Mouse (Mus musculus) MEL (cell line): ENCODE measurements around the gene Rcsd1. TPM values are rescaled to one million over a fixed set of nuclear protein-coding genes. Genes with fewer than 3 reads are reported as not detected.

Experiments used
- DNase-seq: peaks from one replicate; pipeline ENCODE4 v3.0.0; 2011; ENCODE audit warnings: low read depth, low spot score
- H3K27ac ChIP-seq: 2 replicates; pipeline ENCODE4 v1.5.1; 2012; ENCODE audit warnings: low read depth, mild to moderate bottlenecking, control low read depth, low read length, moderate library complexity; ENCODE audit not compliant: control insufficient read depth
- H3K27me3 ChIP-seq, 2 experiments: fragments of 150-350 bp in 1 of 2; sonication (generic) in 1 of 2; 2 replicates each; pipeline ENCODE4 v1.6.1; 2012; ENCODE audit warnings: low read length in 2 of 2, mild to moderate bottlenecking in 2 of 2, improper control_type of control experiment in 1 of 2, moderate library complexity in 1 of 2; ENCODE audit not compliant: insufficient read depth in 2 of 2, control insufficient read depth in 1 of 2
- H3K36me3 ChIP-seq, 2 experiments: 2 replicates each; pipeline ENCODE4 v1.6.1; 2012 to 2014; ENCODE audit warnings: low read length in 2 of 2, improper control_type of control experiment in 1 of 2, inconsistent platforms in 1 of 2, mild to moderate bottlenecking in 1 of 2; ENCODE audit not compliant: insufficient read depth in 2 of 2, control insufficient read depth in 1 of 2
- H3K4me1 ChIP-seq, 2 experiments: fragments of 150-350 bp in 1 of 2; sonication (generic) in 1 of 2; 2 replicates each; pipeline ENCODE4 v1.6.1; 2012; ENCODE audit warnings: low read length in 2 of 2, improper control_type of control experiment in 1 of 2, mild to moderate bottlenecking in 1 of 2; ENCODE audit not compliant: insufficient read depth in 2 of 2, control insufficient read depth in 1 of 2
- H3K4me3 ChIP-seq, 2 experiments: fragments of 150-350 bp in 1 of 2; sonication (generic) in 1 of 2; 2 replicates each; pipeline ENCODE4 v1.5.1; 2012; ENCODE audit warnings: low read depth in 2 of 2, low read length in 2 of 2, mild to moderate bottlenecking in 2 of 2, moderate library complexity in 2 of 2, control low read depth in 1 of 2, improper control_type of control experiment in 1 of 2; ENCODE audit not compliant: control insufficient read depth in 1 of 2, insufficient read depth in 1 of 2
- H3K79me2 ChIP-seq: 2 replicates; pipeline ENCODE4 v1.6.1; 2012; ENCODE audit warnings: mild to moderate bottlenecking, low read length, moderate library complexity; ENCODE audit not compliant: control insufficient read depth, poor library complexity, insufficient read depth
- H3K9ac ChIP-seq: 2 replicates; pipeline ENCODE4 v1.6.1; 2012; ENCODE audit warnings: low read depth, mild to moderate bottlenecking, control low read depth, low read length, moderate library complexity; ENCODE audit not compliant: control insufficient read depth, poor library complexity, severe bottlenecking
- H3K9me3 ChIP-seq: fragments of 150-350 bp; sonication (generic); replicated peaks from 2 replicates; pipeline ENCODE4 v1.6.1; 2012; ENCODE audit warnings: mild to moderate bottlenecking, low read length, improper control_type of control experiment, moderate library complexity; ENCODE audit not compliant: insufficient read depth
- CHD1 ChIP-seq: IDR thresholded peaks from 2 replicates; pipeline ENCODE4 v1.6.1; 2012; ENCODE audit warnings: low read depth, mild to moderate bottlenecking, inconsistent platforms, low read length, improper control_type of control experiment
- CHD2 ChIP-seq: IDR thresholded peaks from 2 replicates; pipeline ENCODE4 v1.6.1; 2011; ENCODE audit warnings: low read length, improper control_type of control experiment
- CTCF ChIP-seq, 3 experiments: IDR thresholded peaks in 2 of 3; conservative IDR thresholded peaks in 1 of 3; 2 replicates each; pipeline ENCODE4 v1.5.1; 2011 to 2012; ENCODE audit warnings: low read length in 3 of 3, low read depth in 2 of 3, mild to moderate bottlenecking in 2 of 3, improper control_type of control experiment in 1 of 3, inconsistent platforms in 1 of 3, mixed read lengths in 1 of 3, moderate library complexity in 1 of 3; ENCODE audit not compliant: control insufficient read depth in 1 of 3, insufficient read depth in 1 of 3, poor library complexity in 1 of 3, severe bottlenecking in 1 of 3
- E2F4 ChIP-seq: IDR thresholded peaks from 2 replicates; pipeline ENCODE4 v1.6.1; 2011; ENCODE audit warnings: low read depth, low read length, improper control_type of control experiment, borderline replicate concordance
- ELF1 ChIP-seq: IDR thresholded peaks from 2 replicates; pipeline ENCODE4 v1.6.1; 2014; ENCODE audit warnings: low read depth, mild to moderate bottlenecking, inconsistent platforms, low read length, improper control_type of control experiment, moderate library complexity
- ETS1 ChIP-seq: IDR thresholded peaks from 2 replicates; pipeline ENCODE4 v1.6.1; 2012; ENCODE audit warnings: low read depth, mild to moderate bottlenecking, inconsistent platforms, low read length, improper control_type of control experiment, moderate library complexity
- GABPA ChIP-seq: IDR thresholded peaks from 2 replicates; pipeline ENCODE4 v1.6.1; 2012; ENCODE audit warnings: low read depth, mild to moderate bottlenecking, inconsistent platforms, low read length, improper control_type of control experiment, moderate library complexity
- GATA1 ChIP-seq: IDR thresholded peaks from 2 replicates; pipeline ENCODE4 v1.6.1; 2011; ENCODE audit warnings: low read depth, low read length, improper control_type of control experiment
- KAT2A ChIP-seq: conservative IDR thresholded peaks from 2 replicates; pipeline ENCODE4 v1.6.1; 2012; ENCODE audit warnings: low read depth, low read length, improper control_type of control experiment, inconsistent platforms
- MAFK ChIP-seq: IDR thresholded peaks from 2 replicates; pipeline ENCODE4 v1.6.1; 2011; ENCODE audit warnings: low read depth, mild to moderate bottlenecking, low read length, improper control_type of control experiment, borderline replicate concordance
- MAX ChIP-seq: IDR thresholded peaks from 2 replicates; pipeline ENCODE4 v1.6.1; 2011; ENCODE audit warnings: low read length, improper control_type of control experiment
- MAZ ChIP-seq: IDR thresholded peaks from 2 replicates; pipeline ENCODE4 v1.6.1; 2012; ENCODE audit warnings: low read depth, mild to moderate bottlenecking, inconsistent platforms, low read length, improper control_type of control experiment
- MEF2A ChIP-seq: IDR thresholded peaks from 2 replicates; pipeline ENCODE4 v1.6.1; 2014; ENCODE audit warnings: low read depth, mild to moderate bottlenecking, inconsistent platforms, low read length, improper control_type of control experiment; ENCODE audit not compliant: poor library complexity, insufficient replicate concordance, severe bottlenecking; ENCODE audit errors: extremely low read depth
- MYB ChIP-seq: IDR thresholded peaks from 2 replicates; pipeline ENCODE4 v1.6.1; 2011; ENCODE audit warnings: mild to moderate bottlenecking, low read depth, low read length, improper control_type of control experiment
- MYC ChIP-seq: IDR thresholded peaks from 2 replicates; pipeline ENCODE4 v1.6.1; 2011; ENCODE audit warnings: low read depth, mild to moderate bottlenecking, low read length, improper control_type of control experiment, moderate library complexity
- NELFE ChIP-seq: IDR thresholded peaks from 2 replicates; pipeline ENCODE4 v1.6.1; 2011; ENCODE audit warnings: low read depth, low read length, improper control_type of control experiment
- NRF1 ChIP-seq: IDR thresholded peaks from 2 replicates; pipeline ENCODE4 v1.6.1; 2014; ENCODE audit warnings: low read depth, mild to moderate bottlenecking, inconsistent platforms, low read length, improper control_type of control experiment, moderate library complexity; ENCODE audit not compliant: poor library complexity, insufficient read depth, severe bottlenecking
- POLR2AphosphoS2 ChIP-seq: IDR thresholded peaks from 2 replicates; pipeline ENCODE4 v1.6.1; 2011; ENCODE audit warnings: low read length, improper control_type of control experiment
- RAD21 ChIP-seq: IDR thresholded peaks from 2 replicates; pipeline ENCODE4 v1.6.1; 2011; ENCODE audit warnings: mild to moderate bottlenecking, low read depth, low read length, improper control_type of control experiment
- RCOR1 ChIP-seq: IDR thresholded peaks from 2 replicates; pipeline ENCODE4 v1.6.1; 2012; ENCODE audit warnings: low read depth, mild to moderate bottlenecking, inconsistent platforms, low read length, improper control_type of control experiment
- SIN3A ChIP-seq: IDR thresholded peaks from 2 replicates; pipeline ENCODE4 v1.6.1; 2012; ENCODE audit warnings: low read length, improper control_type of control experiment, inconsistent platforms
- SMC3 ChIP-seq: IDR thresholded peaks from 2 replicates; pipeline ENCODE4 v1.6.1; 2011; ENCODE audit warnings: low read depth, low read length, improper control_type of control experiment
- TAL1 ChIP-seq: IDR thresholded peaks from 2 replicates; pipeline ENCODE4 v1.6.1; 2012; ENCODE audit warnings: mild to moderate bottlenecking, inconsistent platforms, low read length, moderate library complexity, mixed read lengths
- UBTF ChIP-seq: IDR thresholded peaks from 2 replicates; pipeline ENCODE4 v1.6.1; 2012; ENCODE audit warnings: low read depth, mild to moderate bottlenecking, inconsistent platforms, low read length, improper control_type of control experiment, moderate library complexity, borderline replicate concordance; ENCODE audit not compliant: insufficient read depth
- USF2 ChIP-seq, 2 experiments: IDR thresholded peaks; 2 replicates each; pipeline ENCODE4 v1.6.1; 2011 to 2012; ENCODE audit warnings: improper control_type of control experiment in 2 of 2, low read length in 2 of 2, borderline replicate concordance in 1 of 2, inconsistent platforms in 1 of 2, low read depth in 1 of 2, mild to moderate bottlenecking in 1 of 2; ENCODE audit not compliant: insufficient read depth in 1 of 2
- ZC3H11A ChIP-seq: IDR thresholded peaks from 2 replicates; pipeline ENCODE4 v1.6.1; 2012; ENCODE audit warnings: low read depth, mild to moderate bottlenecking, inconsistent platforms, low read length, improper control_type of control experiment
- ZKSCAN1 ChIP-seq: IDR thresholded peaks from 2 replicates; pipeline ENCODE4 v1.6.1; 2012; ENCODE audit warnings: low read depth, mild to moderate bottlenecking, inconsistent platforms, low read length, improper control_type of control experiment, moderate library complexity
- ZMIZ1 ChIP-seq: IDR thresholded peaks from 2 replicates; pipeline ENCODE4 v1.6.1; 2012; ENCODE audit warnings: low read depth, mild to moderate bottlenecking, inconsistent platforms, low read length, improper control_type of control experiment, moderate library complexity
- polyA plus RNA-seq, 2 experiments: library from polyadenylated mRNA; stranded (reverse) in 1 of 2; unstranded in 1 of 2; fragments of >175 nt in 1 of 2; fragments of >200 nt in 1 of 2; gene quantifications; 2 replicates each; pipeline versions ENCODE4 v1.2.1 to v1.2.4; 2012; ENCODE audit warnings: low replicate concordance in 2 of 2, low read depth in 1 of 2; ENCODE audit not compliant: insufficient read length in 2 of 2, insufficient read depth in 1 of 2, missing spikeins in 1 of 2
- total RNA-seq: library from RNA; depleted of rRNA; stranded (reverse); fragments of 300-350 nt; gene quantifications from 2 replicates; pipeline ENCODE4 v1.2.3, GENCODE M21; 2012

The Rcsd1 gene
- total and polyA plus RNA-seq, 3 experiments: 19.0 to 38.0 TPM; not detected in 1

- Histone ChIP-seq H3K79me2 (no peaks in the 10 kb centered on the region), H3K4me3 (no peak overlapping the region)
Observed at GRCm38 (mm10) chr1:165609495-165610320, 99.8 kb downstream of the Rcsd1 start.

DNA sequence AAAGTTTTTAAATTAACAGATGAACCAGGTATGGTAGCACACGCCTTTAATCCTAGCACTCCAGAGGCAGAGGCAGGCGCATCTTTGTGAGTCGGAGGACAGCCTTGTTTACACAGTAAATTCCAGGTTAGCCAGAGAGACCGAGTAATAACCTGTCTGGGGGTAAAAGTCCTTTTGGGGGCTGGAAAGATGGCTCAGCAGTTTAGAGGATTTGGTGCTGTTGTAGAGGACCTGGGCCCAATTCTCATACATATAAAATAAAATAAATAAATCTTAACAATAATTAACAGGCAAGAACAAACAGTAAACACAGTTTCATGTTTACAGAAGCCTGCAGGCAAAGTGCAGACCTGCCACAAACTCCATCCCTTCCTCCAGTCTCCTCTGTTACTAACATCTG lies 100.7 kb downstream of the Rcsd1 start:
- no peaks in the 10 kb centered on the region for H3K36me3 ChIP-seq
- no peak overlapping the region for H3K9ac ChIP-seq
- H3K4me3 ChIP-seq: no peak overlapping the region
- no peaks in the 10 kb centered on the region for H3K79me2 ChIP-seq
- TF ChIP-seq CTCF (IDR thresholded peaks at IDR 0.05 in 2 of 3, conservative IDR thresholded peaks at IDR 0.05 in 1 of 3; ENCODE audit: control insufficient read depth in 1 of 3, insufficient read depth in 1 of 3, low read depth in 2 of 3, low read length in 3 of 3, poor library complexity in 1 of 3, severe bottlenecking in 1 of 3) (no peak), CHD1 (no peak), UBTF (no peak), MAX (no peak), E2F4 (no peak), POLR2AphosphoS2 (no peak), ETS1 (no peak), GATA1 (no peak), ZC3H11A (no peak), ZMIZ1 (no peak), SMC3 (no peak), MEF2A (no peak), ELF1 (no peak), RCOR1 (no peak), ZKSCAN1 (no peak)
- no peak for DNase-seq
- no peak overlapping the region for H3K27ac ChIP-seq
- H3K27me3 ChIP-seq: no peaks in the 10 kb centered on the region
- no peaks in the 10 kb centered on the region for H3K4me1 ChIP-seq
- H3K9me3 ChIP-seq: no peaks in the 10 kb centered on the region

More at GRCm38 (mm10) chr1:165609495-165610320, 99.8 kb downstream of the Rcsd1 start:
- Histone ChIP-seq H3K27me3 (no peaks in the 10 kb centered on the region), H3K9me3 (no peaks in the 10 kb centered on the region), H3K9ac (no peak overlapping the region), H3K4me1 (0 out of 4 replicates have a peak, but pooled peaks cover 0 to 1% of the 10 kb centered on the region in 2 experiments), H3K27ac (no peak overlapping the region), H3K36me3 (peaks cover 0 to 3% of the 10 kb centered on the region in 2 experiments; a peak in 2 of 4 replicates)
- no peak for DNase-seq
- TF ChIP-seq GABPA: no peak
- no peak for TF ChIP-seq RCOR1
- no peak for TF ChIP-seq GATA1
- TF ChIP-seq SIN3A: no peak
- TF ChIP-seq USF2 (IDR thresholded peaks at IDR 0.05; ENCODE audit: borderline replicate concordance in 1 of 2, insufficient read depth in 1 of 2, low read depth in 1 of 2, low read length in 2 of 2): no peak
- no peak for TF ChIP-seq E2F4
- TF ChIP-seq MYB: no peak
- TF ChIP-seq MEF2A: no peak
- no peak for TF ChIP-seq RAD21
- TF ChIP-seq ELF1: no peak
- no peak for TF ChIP-seq MAZ
- no peak for TF ChIP-seq ZMIZ1
- TF ChIP-seq NRF1: no peak
- TF ChIP-seq NELFE: no peak
- TF ChIP-seq ETS1: no peak
- TF ChIP-seq MYC: no peak
- no peak for TF ChIP-seq TAL1
- no peak for TF ChIP-seq CHD2
- no peak for TF ChIP-seq KAT2A
- no peak for TF ChIP-seq MAFK
